Mouse (Mus musculus): ENCODE data around the gene Fgf13. TPM values are rescaled to one million over a fixed set of nuclear protein-coding genes. Genes with fewer than 3 reads are reported as not detected.
A peak's percentile ranks its signal among the peaks of the same experiment; 100 is the strongest.

Gene Fgf13
- polyA plus RNA-seq, 1 experiment from 2014 or later, result 46.1 TPM

GRCm38 (mm10) chrX:59566017-59566679, 1.7 kb downstream of the Fgf13 start:
- H3K9ac ChIP-seq (ENCODE audit: low read length), result peak overlapping the region; percentile 75; the same call in 1 of the 2 replicates

GRCm38 (mm10) chrX:59547931-59548330, 19.9 kb downstream of the Fgf13 start:
- 56% methylated on average over 2 of the region's 2 CpGs for WGBS
- no peak overlapping the region for H3K9ac ChIP-seq (ENCODE audit: low read length)
- no peak overlapping the region for H3K4me2 ChIP-seq (ENCODE audit: low read length)
- H3K4me1 ChIP-seq (ENCODE audit: control insufficient read depth in 2 of 2, insufficient read depth in 2 of 2, low read length in 2 of 2), result no peaks in the 10 kb centered on the region
- ATAC-seq (ENCODE audit: insufficient number of reproducible peaks, insufficient read depth, low FRiP score, low read depth), result no peak
- H3K36me3 ChIP-seq (ENCODE audit: control insufficient read depth, insufficient read depth, low read length), result no peaks in the 10 kb centered on the region
- H3K27ac ChIP-seq (replicated peaks in 1 of 2; ENCODE audit: control insufficient read depth in 1 of 2, insufficient read depth in 1 of 2, low read depth in 2 of 2, low read length in 2 of 2), result no peak overlapping the region
- no peak overlapping the region for H3K4me3 ChIP-seq (ENCODE audit: control insufficient read depth in 1 of 2, insufficient read depth in 1 of 2, low read depth in 1 of 2, low read length in 2 of 2)
- H3K9me3 ChIP-seq (ENCODE audit: control insufficient read depth, low read length), result no peaks in the 10 kb centered on the region
- H3K27me3 ChIP-seq (ENCODE audit: control insufficient read depth, insufficient read depth, low read length), result no peaks in the 10 kb centered on the region

More at GRCm38 (mm10) chrX:59566017-59566679, 1.7 kb downstream of the Fgf13 start:
- 24% methylated on average over 18 of the region's 18 CpGs for WGBS
- Histone ChIP-seq H3K27me3 (ENCODE audit: control insufficient read depth, insufficient read depth, low read length) (no peaks in the 10 kb centered on the region), H3K4me2 (ENCODE audit: low read length) (peak overlapping the region; percentile 68), H3K4me1 (ENCODE audit: control insufficient read depth in 2 of 2, insufficient read depth in 2 of 2, low read length in 2 of 2) (no peaks in the 10 kb centered on the region), H3K36me3 (ENCODE audit: control insufficient read depth, insufficient read depth, low read length) (no peaks in the 10 kb centered on the region), H3K9me3 (ENCODE audit: control insufficient read depth, low read length) (no peaks in the 10 kb centered on the region), H3K27ac (replicated peaks in 1 of 2; ENCODE audit: control insufficient read depth in 1 of 2, insufficient read depth in 1 of 2, low read depth in 2 of 2, low read length in 2 of 2) (0 out of 4 replicates have a peak overlapping the region, but pooled peaks of 1 of the 2 experiments have one; percentile 81), H3K4me3 (ENCODE audit: control insufficient read depth in 1 of 2, insufficient read depth in 1 of 2, low read depth in 1 of 2, low read length in 2 of 2) (peak overlapping the region; percentile 47 to 49)
- ATAC-seq (ENCODE audit: insufficient number of reproducible peaks, insufficient read depth, low FRiP score, low read depth), result peak; percentile 43; the same call in 1 of the 2 replicates

DNA sequence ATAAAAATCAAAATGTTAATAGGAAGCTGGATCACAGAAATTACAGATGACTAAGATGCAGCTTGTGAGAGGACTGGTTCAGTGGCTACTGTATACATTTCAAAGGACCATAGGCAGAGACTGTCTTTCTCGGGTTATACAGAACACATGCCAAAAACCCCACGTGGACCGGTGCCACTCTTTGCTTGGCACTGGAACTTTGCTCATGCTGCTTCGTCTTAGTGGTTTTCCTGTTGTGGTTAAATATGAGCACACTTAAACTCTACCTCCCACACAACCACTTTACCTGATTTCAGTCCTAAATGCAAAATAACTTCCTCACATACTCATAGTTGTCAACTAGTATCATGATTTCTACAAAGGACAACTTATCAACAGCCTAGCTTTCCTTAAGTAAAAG, 59.6 kb downstream of the Fgf13 start:
- ATAC-seq (ENCODE audit: insufficient number of reproducible peaks, insufficient read depth, low FRiP score, low read depth), result no peak
- H3K4me2 ChIP-seq (ENCODE audit: low read length), result no peak overlapping the region
- no peak overlapping the region for H3K27ac ChIP-seq (replicated peaks in 1 of 2; ENCODE audit: control insufficient read depth in 1 of 2, insufficient read depth in 1 of 2, low read depth in 2 of 2, low read length in 2 of 2)
- H3K27me3 ChIP-seq (ENCODE audit: control insufficient read depth, insufficient read depth, low read length), result no peaks in the 10 kb centered on the region
- 82% methylated on average over 4 of the region's 4 CpGs for WGBS
- H3K9me3 ChIP-seq (ENCODE audit: control insufficient read depth, low read length), result no peaks in the 10 kb centered on the region
- H3K36me3 ChIP-seq (ENCODE audit: control insufficient read depth, insufficient read depth, low read length), result no peaks in the 10 kb centered on the region
- no peak overlapping the region for H3K4me3 ChIP-seq (ENCODE audit: control insufficient read depth in 1 of 2, insufficient read depth in 1 of 2, low read depth in 1 of 2, low read length in 2 of 2)
- H3K4me1 ChIP-seq (ENCODE audit: control insufficient read depth in 2 of 2, insufficient read depth in 2 of 2, low read length in 2 of 2), result no peaks in the 10 kb centered on the region
- no peak overlapping the region for H3K9ac ChIP-seq (ENCODE audit: low read length)

DNA sequence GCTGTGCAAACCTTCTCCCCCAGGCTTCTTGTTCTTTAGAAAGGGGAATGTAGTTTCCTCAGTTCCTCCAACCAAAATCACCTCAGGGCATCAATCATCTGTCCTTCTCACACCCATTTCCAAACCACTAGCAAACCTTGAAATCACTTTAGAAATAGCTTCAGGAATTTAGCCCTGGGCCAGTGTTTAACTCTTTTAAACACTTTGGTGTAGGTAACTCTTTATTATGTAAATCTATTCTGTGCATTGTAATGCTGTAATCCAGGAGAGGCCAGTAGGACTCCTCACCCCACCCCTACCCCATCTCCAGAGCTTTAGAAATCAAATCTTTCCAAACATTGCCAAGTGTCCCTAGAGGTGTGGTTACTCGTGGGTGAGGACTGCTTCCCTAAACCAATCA, 74.5 kb downstream of the Fgf13 start:
- H3K27ac ChIP-seq (replicated peaks in 1 of 2; ENCODE audit: control insufficient read depth in 1 of 2, insufficient read depth in 1 of 2, low read depth in 2 of 2, low read length in 2 of 2), result no peak overlapping the region
- no peak for ATAC-seq (ENCODE audit: insufficient number of reproducible peaks, insufficient read depth, low FRiP score, low read depth)
- WGBS, result 45% methylated on average over 1 of the region's 1 CpGs
- no peak overlapping the region for H3K9ac ChIP-seq (ENCODE audit: low read length)
- H3K4me1 ChIP-seq (ENCODE audit: control insufficient read depth in 2 of 2, insufficient read depth in 2 of 2, low read length in 2 of 2), result no peaks in the 10 kb centered on the region
- H3K36me3 ChIP-seq (ENCODE audit: control insufficient read depth, insufficient read depth, low read length), result no peaks in the 10 kb centered on the region
- H3K4me3 ChIP-seq (ENCODE audit: control insufficient read depth in 1 of 2, insufficient read depth in 1 of 2, low read depth in 1 of 2, low read length in 2 of 2), result no peak overlapping the region
- no peaks in the 10 kb centered on the region for H3K9me3 ChIP-seq (ENCODE audit: control insufficient read depth, low read length)
- no peaks in the 10 kb centered on the region for H3K27me3 ChIP-seq (ENCODE audit: control insufficient read depth, insufficient read depth, low read length)
- H3K4me2 ChIP-seq (ENCODE audit: low read length), result no peak overlapping the region

- Histone ChIP-seq H3K4me2 (ENCODE audit: low read length) (no peak overlapping the region), H3K27me3 (ENCODE audit: control insufficient read depth, insufficient read depth, low read length) (no peaks in the 10 kb centered on the region), H3K9me3 (ENCODE audit: control insufficient read depth, low read length) (no peaks in the 10 kb centered on the region), H3K4me3 (ENCODE audit: control insufficient read depth in 1 of 2, insufficient read depth in 1 of 2, low read depth in 1 of 2, low read length in 2 of 2) (no peak overlapping the region), H3K4me1 (ENCODE audit: control insufficient read depth in 2 of 2, insufficient read depth in 2 of 2, low read length in 2 of 2) (no peaks in the 10 kb centered on the region), H3K27ac (replicated peaks in 1 of 2; ENCODE audit: control insufficient read depth in 1 of 2, insufficient read depth in 1 of 2, low read depth in 2 of 2, low read length in 2 of 2) (no peak overlapping the region), H3K36me3 (ENCODE audit: control insufficient read depth, insufficient read depth, low read length) (no peaks in the 10 kb centered on the region), H3K9ac (ENCODE audit: low read length) (no peak overlapping the region)
- no peak for ATAC-seq (ENCODE audit: insufficient number of reproducible peaks, insufficient read depth, low FRiP score, low read depth)
- 68% methylated on average over 2 of the region's 2 CpGs for WGBS
Observed at GRCm38 (mm10) chrX:59485426-59485825, 82.4 kb downstream of the Fgf13 start.

- Histone ChIP-seq H3K4me1 (ENCODE audit: control insufficient read depth in 2 of 2, insufficient read depth in 2 of 2, low read length in 2 of 2) (no peaks in the 10 kb centered on the region), H3K9me3 (ENCODE audit: control insufficient read depth, low read length) (no peaks in the 10 kb centered on the region), H3K4me3 (ENCODE audit: control insufficient read depth in 1 of 2, insufficient read depth in 1 of 2, low read depth in 1 of 2, low read length in 2 of 2) (no peak overlapping the region), H3K27ac (replicated peaks in 1 of 2; ENCODE audit: control insufficient read depth in 1 of 2, insufficient read depth in 1 of 2, low read depth in 2 of 2, low read length in 2 of 2) (no peak overlapping the region), H3K27me3 (ENCODE audit: control insufficient read depth, insufficient read depth, low read length) (no peaks in the 10 kb centered on the region), H3K4me2 (ENCODE audit: low read length) (no peak overlapping the region), H3K36me3 (ENCODE audit: control insufficient read depth, insufficient read depth, low read length) (no peaks in the 10 kb centered on the region), H3K9ac (ENCODE audit: low read length) (no peak overlapping the region)
- WGBS, result 75% methylated on average over 2 of the region's 2 CpGs
- no peak for ATAC-seq (ENCODE audit: insufficient number of reproducible peaks, insufficient read depth, low FRiP score, low read depth)
Observed at GRCm38 (mm10) chrX:59402596-59403285, 165.1 kb downstream of the Fgf13 start.

- Histone ChIP-seq H3K4me2 (ENCODE audit: low read length) (no peak overlapping the region), H3K27me3 (ENCODE audit: control insufficient read depth, insufficient read depth, low read length) (no peaks in the 10 kb centered on the region), H3K9me3 (ENCODE audit: control insufficient read depth, low read length) (no peaks in the 10 kb centered on the region), H3K27ac (replicated peaks in 1 of 2; ENCODE audit: control insufficient read depth in 1 of 2, insufficient read depth in 1 of 2, low read depth in 2 of 2, low read length in 2 of 2) (no peak overlapping the region), H3K36me3 (ENCODE audit: control insufficient read depth, insufficient read depth, low read length) (no peaks in the 10 kb centered on the region), H3K4me3 (ENCODE audit: control insufficient read depth in 1 of 2, insufficient read depth in 1 of 2, low read depth in 1 of 2, low read length in 2 of 2) (no peak overlapping the region), H3K4me1 (ENCODE audit: control insufficient read depth in 2 of 2, insufficient read depth in 2 of 2, low read length in 2 of 2) (no peaks in the 10 kb centered on the region), H3K9ac (ENCODE audit: low read length) (no peak overlapping the region)
- 49% methylated on average over 3 of the region's 3 CpGs for WGBS
- ATAC-seq (ENCODE audit: insufficient number of reproducible peaks, insufficient read depth, low FRiP score, low read depth), result no peak
Observed at GRCm38 (mm10) chrX:59290916-59291411, 276.9 kb downstream of the Fgf13 start.
